Mouse (Mus musculus) erythroid progenitor cell, adult 5-6 weeks (primary cell): ENCODE measurements at regions not wholly inside any gene's neighbourhood (a gene's known extent, or its start where the extent isn't known, plus 50 kb on each side); places are given as distances from the start of the nearest gene placed in this dataset.

Experiments used
- ATAC-seq: replicated peaks from 2 replicates; pipeline ENCODE4 v1.8.0; 2016; ENCODE audit warnings: moderate number of reproducible peaks, mild to moderate bottlenecking, moderate TSS enrichment, inconsistent platforms; ENCODE audit not compliant: poor library complexity, low FRiP score, severe bottlenecking

DNA sequence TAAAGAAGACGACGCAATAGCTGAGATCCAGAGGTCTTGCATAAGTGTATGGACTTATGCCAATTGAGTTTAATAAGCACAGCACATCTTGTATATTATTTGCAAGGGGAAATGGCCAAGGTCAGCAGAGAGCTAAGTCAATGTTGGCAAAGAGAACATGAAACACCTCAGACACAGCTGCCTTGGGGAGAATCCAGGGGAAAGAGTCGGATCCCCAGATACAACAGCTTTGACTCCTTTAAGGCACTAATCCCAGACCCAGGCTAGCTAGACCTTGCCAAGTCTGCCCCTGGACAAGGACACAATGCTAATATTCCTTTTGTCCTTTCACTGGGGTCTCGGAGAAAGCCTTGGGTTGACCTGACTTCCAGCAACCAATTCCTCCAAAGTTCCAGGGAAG, 438.2 kb upstream of the Kazn start:
- ATAC-seq = no peak

GRCm38 (mm10) chr4:142674641-142675465, 435.7 kb upstream of the Kazn start:
- ATAC-seq = no peak

DNA sequence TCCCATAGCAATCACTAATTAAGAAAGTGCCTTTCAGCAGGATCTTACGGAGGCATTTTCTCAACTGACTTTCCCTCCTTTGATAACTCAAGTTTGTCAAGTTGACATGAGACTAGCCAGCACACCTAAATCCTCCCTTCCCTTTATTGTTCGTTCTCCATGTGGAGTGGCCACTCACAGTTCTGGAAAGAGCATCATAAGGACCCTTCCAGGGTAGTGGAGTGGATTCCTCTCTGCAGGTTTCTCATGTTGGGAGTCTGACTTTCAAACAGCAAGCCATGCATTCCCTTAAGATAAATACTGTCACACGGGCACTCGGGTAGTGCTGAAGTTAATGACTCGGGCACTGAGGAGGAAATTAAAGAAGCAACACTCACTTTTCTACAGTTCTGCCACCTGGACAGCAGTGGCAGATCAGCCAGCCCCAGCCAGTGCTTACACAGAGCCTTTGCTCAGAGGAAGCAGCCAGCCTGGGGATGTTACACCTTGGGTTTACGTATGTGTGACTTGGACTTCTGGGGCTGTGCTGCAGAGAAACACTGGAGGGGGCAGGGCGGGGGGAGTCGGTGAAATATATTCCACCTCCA, 432.8 kb upstream of the Kazn start:
- no peak for ATAC-seq

- ATAC-seq = no peak
Observed at GRCm38 (mm10) chr4:142664781-142665180, 425.6 kb upstream of the Kazn start.

DNA sequence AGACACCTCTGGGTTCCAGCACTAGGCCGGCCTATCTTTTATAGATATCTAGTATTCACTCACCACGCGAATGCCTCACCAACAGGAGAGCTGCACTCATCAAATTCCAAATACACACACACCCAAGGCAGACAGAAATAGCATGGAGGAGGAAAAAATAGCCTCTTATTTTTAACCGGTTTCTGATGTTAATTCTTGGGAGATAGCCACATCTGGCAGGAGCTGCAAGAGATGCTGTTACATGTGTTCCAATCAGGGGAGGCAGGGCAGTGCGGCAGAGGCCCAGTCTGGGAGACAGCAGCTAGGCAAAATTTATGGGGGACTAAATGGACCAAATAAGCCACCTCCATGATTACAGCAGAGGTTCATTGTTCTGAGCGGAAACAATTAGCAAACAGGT, 419.0 kb upstream of the Kazn start:
- no peak for ATAC-seq

DNA sequence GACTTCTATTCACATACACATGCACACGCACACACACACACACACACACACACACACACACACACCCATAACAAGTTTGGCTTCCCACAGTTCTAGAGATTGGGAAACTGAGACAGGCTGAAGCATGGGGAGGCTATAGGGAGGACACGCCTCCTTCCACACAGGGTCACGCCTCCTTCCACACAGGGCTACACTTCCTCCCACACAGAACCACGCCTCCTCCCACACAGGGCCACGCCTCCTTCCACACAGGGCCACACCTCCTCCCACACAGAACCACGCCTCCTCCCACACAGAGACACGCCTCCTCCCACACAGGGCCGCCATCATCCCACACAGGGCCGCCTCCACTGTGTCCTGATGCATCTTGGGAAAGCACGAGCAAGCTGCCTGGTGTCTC, 401.9 kb upstream of the Kazn start:
- no peak for ATAC-seq

DNA sequence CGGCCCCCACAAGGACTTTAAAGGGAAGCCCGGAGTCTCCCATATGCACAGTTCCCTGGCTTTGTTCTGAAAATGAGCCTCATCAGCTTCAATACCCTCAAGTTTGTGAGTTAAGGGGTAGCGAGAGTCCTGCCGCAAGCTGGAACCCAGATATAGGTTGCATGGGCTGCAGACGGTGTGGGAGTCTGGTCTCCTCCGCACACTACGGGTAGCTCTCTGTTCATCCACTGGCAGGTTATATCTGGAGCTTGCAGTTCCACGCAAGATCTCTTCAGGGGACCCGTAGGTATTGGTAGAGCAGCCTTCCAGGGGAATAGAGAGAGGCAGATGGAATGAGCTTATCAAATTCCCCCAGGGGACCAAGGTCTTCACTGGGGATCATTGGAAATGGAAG, 400.1 kb upstream of the Kazn start:
- ATAC-seq = no peak

DNA sequence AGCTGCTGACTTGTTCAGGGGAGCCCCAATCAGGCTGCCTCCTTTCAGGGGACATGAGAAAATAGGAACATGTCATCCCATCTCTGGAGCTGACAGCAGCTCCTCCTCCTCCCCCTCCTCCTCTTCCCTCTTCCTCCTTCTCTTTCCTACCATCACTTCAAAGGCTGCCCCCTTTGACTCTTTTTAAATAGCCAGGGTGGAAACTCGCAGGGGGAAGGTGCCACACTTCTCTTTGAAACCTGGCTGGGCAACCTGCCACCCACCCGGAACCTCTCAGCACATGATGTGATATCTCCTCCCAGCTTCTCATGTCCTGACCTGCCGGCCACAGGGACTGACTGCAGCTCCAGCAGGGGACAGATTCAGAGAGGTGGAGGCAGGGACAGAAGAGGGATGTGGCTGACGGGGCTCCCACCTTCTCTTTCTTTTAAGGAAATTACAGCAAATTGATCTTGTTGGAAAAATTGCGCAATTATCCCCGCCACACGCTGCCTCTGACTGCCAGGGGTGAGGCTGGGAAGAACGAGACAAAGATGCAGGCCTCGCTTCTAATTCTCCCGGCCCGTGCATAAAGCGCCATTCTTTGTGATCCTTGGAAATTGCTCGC, 399.6 kb upstream of the Kazn start:
- ATAC-seq = no peak

DNA sequence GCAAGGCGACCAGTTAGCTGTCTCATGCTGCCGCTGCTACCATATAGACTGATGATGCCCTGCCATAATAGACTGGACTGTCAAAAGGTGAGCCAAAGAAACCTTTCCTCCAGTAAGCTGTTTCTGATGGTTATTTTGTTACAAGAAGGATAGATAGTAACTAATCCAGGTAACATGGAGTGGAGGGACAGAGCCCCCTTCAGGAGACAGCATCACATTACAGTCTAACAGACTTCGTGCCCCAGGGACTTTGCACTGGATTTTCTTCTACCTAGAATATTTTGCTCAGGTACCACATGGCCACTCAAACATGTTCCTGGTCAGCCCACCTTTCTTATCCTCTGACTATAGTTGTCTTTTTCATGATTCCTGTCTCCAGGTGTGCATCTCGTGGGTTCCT, 398.9 kb upstream of the Kazn start:
- ATAC-seq = no peak

DNA sequence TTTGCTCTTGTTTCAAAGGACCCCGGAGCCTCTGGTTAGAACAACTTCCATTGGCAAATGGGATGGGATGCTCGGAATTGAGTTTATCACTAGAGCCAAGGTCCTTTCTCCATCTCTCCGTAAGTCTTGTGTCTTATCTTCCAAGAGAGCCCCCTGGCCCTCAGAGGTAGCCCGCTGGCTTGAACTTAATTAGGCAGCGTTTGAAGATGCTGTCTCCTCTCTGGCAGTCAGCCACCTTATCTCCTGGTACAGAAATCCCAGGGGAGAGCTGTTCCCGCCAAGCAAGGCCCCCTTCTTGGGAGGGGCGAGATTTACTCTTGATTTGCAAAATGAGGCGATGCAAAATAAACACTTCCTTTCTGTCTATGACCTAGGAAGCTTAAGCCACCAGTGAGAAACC, 395.2 kb upstream of the Kazn start:
- ATAC-seq = no peak

GRCm38 (mm10) chr4:142633667-142634350, 394.6 kb upstream of the Kazn start:
- no peak for ATAC-seq

DNA sequence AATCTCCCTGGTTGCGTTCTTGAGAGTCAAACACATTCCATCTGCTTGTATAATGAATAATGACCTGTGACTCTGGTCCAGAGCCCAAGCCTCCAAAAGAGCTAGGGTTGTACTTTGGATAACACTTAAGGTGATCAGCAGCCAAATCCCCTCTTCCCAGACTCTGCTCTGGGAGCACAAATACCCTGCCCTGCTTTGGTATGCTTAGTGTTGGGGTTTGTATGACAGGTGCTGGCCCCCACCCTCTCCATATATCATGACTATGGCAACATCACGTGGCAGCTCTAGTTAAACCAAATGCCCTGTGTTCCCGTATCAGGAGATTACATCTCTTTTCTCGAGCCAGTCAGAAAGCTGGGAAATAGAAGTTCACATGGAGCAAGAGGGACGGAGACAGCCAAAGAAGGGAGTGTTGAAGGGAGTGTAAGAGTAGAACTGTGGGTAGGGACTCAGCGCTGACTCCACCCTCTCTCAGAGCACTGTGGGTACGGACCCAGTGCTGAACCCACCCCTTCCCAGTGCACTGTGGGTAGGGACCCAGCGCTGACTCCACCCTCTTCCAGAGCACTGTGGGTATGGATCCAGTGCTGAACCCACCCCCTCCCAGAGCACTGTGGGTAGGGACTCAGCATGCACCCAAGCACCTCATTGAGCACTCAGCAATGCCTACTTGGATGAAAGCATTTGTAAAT, 387.4 kb upstream of the Kazn start:
- ATAC-seq = no peak

GRCm38 (mm10) chr4:142625456-142625855, 386.3 kb upstream of the Kazn start:
- ATAC-seq = no peak

DNA sequence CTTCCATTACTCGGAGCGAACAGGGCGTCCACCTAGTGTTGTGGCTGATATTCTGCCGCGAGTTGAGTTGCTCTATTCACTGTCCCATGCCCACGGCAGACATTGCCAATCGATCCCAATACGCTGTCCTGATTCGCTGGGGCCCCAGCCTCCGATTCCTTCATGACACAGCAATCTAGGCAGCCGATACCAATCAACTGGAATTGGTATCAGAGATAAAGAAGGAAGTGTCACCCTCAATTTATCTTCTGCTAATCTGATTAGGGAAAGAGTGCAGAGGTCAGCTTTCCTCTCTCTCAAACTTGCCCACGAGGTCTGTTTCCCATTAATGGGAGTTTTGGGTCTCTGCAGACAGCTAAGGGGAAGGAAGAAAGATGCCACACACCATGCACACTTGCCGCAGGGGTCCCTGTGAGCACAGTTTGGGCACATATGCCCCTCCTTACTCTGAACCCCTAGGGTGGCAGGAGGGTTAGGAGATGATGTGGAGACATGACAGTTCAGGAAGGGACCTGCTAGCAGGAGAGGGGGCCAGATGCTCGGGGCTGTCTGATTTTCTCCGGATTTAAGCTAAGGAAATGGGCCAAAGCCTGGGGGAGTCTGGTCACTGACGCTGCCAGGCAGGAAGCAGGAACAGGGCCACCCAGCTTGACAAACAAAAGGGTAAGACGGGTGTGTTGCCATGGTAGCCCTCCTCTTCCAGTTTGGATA, 383.1 kb upstream of the Kazn start:
- no peak for ATAC-seq

- ATAC-seq = no peak
Observed at GRCm38 (mm10) chr4:142619396-142619795, 380.2 kb upstream of the Kazn start.

- ATAC-seq = no peak
Observed at GRCm38 (mm10) chr4:142618770-142619169, 379.6 kb upstream of the Kazn start.

DNA sequence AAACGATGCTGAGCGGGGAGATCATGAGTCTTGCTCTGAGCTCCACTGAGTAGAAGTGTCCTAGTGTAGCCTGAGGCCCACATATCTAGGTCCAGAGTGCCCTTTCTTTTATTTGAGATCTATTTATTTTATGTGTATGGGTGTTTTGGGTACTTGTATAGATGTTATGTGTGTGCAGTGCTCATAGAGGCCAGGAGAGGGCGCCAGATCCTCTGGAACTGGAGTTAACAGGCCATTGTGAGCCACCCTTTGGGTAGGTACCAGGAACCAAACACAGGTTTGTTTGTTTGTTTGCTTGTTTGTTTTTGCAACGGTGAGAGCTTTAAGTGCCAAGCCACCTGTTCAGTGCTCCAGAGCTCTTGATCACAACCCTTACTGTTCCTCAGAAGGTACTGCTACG, 378.5 kb upstream of the Kazn start:
- ATAC-seq = no peak

DNA sequence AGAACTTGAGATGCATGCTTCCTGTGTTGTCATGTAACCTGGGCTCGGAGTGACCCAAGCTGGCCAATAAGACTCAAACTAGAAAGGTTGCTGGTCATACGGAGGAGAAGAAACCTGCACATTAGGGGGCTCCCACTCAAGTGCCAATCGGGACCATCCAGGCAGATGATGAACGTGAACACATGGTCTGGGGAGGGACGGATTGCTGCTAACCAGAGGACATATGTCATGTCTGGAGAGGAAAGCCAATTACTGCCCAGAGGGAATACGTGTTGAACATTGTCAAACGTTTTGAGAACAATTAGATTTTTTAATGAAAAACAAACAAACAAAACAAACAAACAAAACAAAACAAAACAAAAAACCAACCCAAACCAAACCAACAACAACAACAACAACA, 377.7 kb upstream of the Kazn start:
- no peak for ATAC-seq

DNA sequence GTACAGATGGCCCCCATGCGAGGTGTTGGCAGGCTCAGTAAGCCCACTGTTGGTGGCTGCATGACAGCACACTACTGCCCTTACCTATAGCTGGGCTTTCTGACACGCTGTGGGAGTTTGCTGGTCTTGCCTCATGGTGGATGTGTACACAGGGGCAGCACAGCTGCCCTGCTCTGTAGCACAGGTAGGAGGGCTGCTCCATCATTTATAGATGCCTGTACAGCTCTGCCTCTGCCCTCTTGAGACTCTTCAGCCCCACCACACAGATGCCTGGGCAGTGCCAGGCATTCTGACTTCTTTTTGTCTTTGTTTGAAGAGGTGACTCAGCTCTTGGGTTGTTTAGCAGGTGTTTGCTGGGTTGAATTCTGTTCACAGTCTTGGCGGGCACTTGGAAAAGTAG, 365.9 kb upstream of the Kazn start:
- ATAC-seq = no peak

GRCm38 (mm10) chr4:142597214-142597613, 358.0 kb upstream of the Kazn start:
- no peak for ATAC-seq
